Mouse (Mus musculus) brain, embryonic 14.5 days (tissue): Measurements from ENCODE around the gene Pepd.

Experiments used
- CTCF ChIP-seq: fragments of 200-500 bp; IDR thresholded peaks from 2 replicates; pipeline ENCODE4 v1.5.1; 2012; ENCODE audit warnings: inconsistent platforms, mild to moderate bottlenecking, moderate library complexity, borderline replicate concordance; ENCODE audit not compliant: insufficient read depth, insufficient read length; ENCODE audit errors: extremely low read depth
- POLR2A ChIP-seq: fragments of 200-500 bp; IDR thresholded peaks from 2 replicates; pipeline ENCODE4 v1.6.1; 2012; ENCODE audit warnings: mild to moderate bottlenecking, inconsistent platforms, borderline replicate concordance; ENCODE audit not compliant: poor library complexity, insufficient read depth, insufficient read length, severe bottlenecking; ENCODE audit errors: extremely low read depth

GRCm38 (mm10) chr7:35000839-35001238, 88.7 kb downstream of the Pepd start:
- TF ChIP-seq CTCF (peak; percentile 82), POLR2A (no peak)
